Mouse (Mus musculus): ENCODE measurements around the gene Rad9a.
"Not testable (repeated sequence)": the region's sequence is repeated elsewhere in the genome, so short reads cannot be mapped to it uniquely, and the experiment has no call there.

Rad9a gene

DNA sequence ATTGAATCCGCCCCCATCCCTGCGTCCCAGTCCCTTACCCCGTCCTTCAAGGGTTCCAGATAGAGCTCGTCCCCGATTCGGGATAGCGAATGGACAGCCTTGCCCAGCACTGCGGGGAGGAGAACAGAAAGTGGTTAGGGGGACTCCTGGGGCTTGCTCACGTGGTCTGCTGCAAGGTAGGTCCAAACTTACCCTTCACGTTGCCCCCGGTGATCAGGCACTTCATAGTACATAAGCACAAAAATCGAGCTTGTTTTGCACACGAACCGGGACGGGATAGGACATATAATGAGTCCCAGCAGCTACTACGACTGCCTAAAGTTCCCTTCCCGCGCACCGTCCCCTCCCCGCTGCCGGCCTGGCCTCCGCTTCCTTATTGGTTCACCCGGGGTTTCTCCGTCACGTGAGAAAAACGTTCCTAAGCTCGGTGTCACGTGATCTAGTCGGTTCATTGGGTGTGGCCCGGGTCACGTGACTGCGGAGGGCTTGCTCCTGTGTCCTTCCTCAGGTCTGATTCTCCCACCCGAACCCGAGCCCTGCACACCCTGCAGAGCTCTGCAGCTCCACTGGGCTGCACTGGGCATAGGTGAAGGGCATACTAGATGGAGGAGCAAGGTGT lies at the start of gene Rad9a:
Rad9a (minus strand) TSS at position 372 of the 619 bp plus-strand sequence.
- peak; percentile 93 for DNase-seq (ENCODE audit: low spot score)

GRCm38 (mm10) chr19:4248683-4249082 lies 47.2 kb upstream of the Rad9a start:
- DNase-seq (ENCODE audit: low spot score): not testable (repeated sequence)

GRCm38 (mm10) chr19:4247010-4247409 lies 45.5 kb upstream of the Rad9a start:
- DNase-seq (ENCODE audit: low spot score): no peak

- DNase-seq (ENCODE audit: low spot score): no peak
These were observed 43.3 kb upstream of the Rad9a start for GRCm38 (mm10) chr19:4244775-4245174.

DNA sequence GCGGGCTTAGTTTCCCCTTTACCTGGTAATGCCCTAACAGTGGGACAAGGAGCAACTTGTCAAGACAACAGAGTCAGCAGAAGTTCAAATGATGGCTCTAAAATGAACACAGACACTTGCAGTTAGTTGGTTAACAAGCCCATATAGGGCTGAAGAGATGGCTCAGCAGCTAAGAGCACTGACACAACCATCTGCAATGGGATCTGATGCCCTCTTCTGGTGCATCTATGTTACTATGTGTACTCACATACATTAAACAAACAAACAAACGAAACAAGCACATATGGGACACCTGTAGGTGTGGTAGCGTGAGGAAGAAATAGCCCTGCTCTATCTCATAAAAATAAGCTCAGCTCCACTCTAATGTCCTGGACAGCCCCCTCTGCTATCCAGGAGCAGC lies 41.0 kb upstream of the Rad9a start:
- DNase-seq (ENCODE audit: low spot score): no peak

GRCm38 (mm10) chr19:4240247-4240668 lies 38.8 kb upstream of the Rad9a start:
- no peak for DNase-seq (ENCODE audit: low spot score)

- DNase-seq (ENCODE audit: low spot score): no peak
These were observed 33.1 kb upstream of the Rad9a start for GRCm38 (mm10) chr19:4234548-4234947.

DNA sequence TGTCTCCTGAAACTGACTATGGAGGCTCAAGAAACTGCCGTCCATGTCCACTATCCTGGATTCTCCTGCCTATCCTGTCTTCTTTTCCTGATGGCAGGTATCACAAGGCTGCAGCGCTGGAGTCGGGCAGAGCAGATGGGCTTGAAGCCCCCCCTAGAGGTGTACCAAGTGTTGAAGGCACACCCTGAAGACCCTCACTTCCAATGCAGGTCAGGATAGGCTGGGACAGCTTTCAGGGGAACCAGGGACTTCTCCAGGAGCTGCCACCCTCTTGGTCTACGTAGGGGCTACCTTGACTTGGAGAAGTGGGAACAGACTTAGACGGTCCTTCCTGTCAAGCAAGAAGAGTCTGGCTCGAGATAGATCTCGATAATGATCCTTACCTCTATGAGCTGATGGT lies 31.2 kb upstream of the Rad9a start:
- no peak for DNase-seq (ENCODE audit: low spot score)

DNA sequence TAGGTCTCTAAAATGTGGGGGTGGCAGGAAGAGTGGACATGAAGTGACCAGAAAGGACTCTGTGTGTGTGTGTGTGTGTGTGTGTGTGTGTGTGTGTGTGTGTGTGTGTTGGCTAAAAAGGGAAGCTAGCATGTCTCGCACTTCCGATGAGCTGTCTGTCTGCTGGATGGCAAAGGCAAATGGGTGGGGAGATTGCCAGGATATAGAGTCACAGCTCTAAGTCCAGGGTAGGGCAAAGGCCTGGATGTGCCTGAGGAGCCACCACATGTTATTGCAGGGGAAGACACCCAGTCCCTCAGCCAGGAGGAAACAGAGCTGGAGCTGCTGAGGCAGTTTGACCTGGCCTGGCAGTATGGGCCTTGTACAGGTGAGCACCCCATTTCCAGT lies 30.7 kb upstream of the Rad9a start:
- DNase-seq (ENCODE audit: low spot score): no peak

GRCm38 (mm10) chr19:4231253-4232185 lies 30.1 kb upstream of the Rad9a start, which contains the start of gene Pold4:
TSS of gene Pold4 (plus strand) at chr19:4231899.
- peak; percentile 94 for DNase-seq (ENCODE audit: low spot score)

GRCm38 (mm10) chr19:4230415-4230814 lies 29.0 kb upstream of the Rad9a start:
- DNase-seq (ENCODE audit: low spot score): peak; percentile 48

GRCm38 (mm10) chr19:4229451-4230076 lies 28.1 kb upstream of the Rad9a start:
- DNase-seq (ENCODE audit: low spot score): no peak

DNA sequence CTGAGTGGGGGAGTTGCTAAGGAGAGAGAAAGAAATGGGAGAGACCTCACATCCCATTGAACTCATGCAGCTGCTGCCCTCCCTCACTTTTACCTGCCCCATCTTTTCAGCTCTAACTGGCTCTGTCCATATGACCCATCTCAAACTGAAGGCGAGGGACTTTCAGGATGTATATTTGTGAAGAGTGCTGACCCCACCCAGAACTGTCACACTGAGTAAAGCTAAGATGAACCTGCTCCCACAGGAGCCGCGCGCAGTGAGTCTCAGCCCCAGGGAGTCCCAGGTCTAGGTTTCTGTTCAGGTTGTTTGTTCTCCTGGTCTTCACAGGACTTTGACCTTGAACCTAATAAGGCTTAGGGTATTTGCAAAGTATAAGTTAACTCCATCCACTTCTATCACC lies 27.4 kb upstream of the Rad9a start:
- DNase-seq (ENCODE audit: low spot score): no peak

DNA sequence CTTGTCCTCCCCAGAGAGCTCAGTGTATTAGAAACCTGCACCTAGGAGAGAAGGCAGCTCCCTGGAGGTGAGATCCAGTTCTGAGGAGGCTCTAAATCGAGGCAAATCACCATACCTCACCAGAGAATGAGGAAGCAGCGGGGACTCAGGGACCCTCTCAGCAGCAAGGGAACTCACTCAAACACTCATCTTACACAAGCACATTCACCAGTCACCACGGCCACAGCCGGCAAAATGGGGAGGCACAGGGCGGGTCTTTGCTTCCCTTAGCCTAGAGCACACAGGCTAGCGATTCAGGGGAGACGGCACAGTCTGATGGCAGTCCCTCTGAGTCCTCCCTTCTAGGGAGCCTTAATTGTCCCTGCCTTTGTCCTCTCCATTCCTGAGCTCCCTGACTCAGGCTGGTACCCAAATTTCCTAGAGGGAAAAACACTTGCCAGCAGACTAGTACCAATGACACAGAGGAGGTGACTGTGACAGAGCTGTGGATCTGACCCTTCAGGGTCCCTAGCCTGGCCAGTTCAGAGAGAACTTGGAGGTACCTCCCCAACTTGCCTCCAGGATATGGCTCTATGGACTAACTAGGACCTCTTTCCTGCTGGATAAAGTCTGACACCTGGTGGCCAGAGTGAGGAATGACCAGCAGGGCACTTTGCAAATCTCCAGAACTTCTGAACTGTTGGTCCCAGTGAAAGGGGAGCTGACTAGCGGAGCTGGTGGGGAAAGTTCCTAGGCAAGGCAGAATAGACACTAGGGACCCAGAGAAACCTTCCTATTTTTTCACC lies 26.6 kb upstream of the Rad9a start:
- peak; percentile 52 for DNase-seq (ENCODE audit: low spot score)

- no peak for DNase-seq (ENCODE audit: low spot score)
These were observed 26.0 kb upstream of the Rad9a start for GRCm38 (mm10) chr19:4227446-4227845.

DNA sequence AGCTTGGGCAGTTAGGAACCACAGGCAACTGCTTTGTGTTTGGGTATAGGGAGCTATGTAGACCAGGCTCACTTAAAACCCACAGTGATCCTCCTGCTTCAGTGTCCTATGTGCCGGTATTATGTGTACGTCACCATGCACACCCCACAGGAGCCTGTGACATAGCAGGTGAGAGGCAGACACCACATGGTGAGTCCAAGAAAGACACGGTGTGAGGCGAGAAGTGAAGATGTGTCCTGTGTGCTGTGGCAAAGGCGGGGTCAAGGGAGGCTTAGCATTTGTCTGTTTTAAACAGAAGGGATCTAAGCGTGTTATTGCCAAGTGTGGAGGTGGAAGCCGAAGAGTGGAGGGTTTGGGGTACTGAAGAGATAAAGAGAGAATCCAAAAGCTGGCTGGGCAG lies 25.3 kb upstream of the Rad9a start:
- no peak for DNase-seq (ENCODE audit: low spot score)

GRCm38 (mm10) chr19:4222165-4222564 lies 20.7 kb upstream of the Rad9a start:
- DNase-seq (ENCODE audit: low spot score): no peak

- no peak for DNase-seq (ENCODE audit: low spot score)
These were observed 19.7 kb upstream of the Rad9a start for GRCm38 (mm10) chr19:4220957-4221743.

DNA sequence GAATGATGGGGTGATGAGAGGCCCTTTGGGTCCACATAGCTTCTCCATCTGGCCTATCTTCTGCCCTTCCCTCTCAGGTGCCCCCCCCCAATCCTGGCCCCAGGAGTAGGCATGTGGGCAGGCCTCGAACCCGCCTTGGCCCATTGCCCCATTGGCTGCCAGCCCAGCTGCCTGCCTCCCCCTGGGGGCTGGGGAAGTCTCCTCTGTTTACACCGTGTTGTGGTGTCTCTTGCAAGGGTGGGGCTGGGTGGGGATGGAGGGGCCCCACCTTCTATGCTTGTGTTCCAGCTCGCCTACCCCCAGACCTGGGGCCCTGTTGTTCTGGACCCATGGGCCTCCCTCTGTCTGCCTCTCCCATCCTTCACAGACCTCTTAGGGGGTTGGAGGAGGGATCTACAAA lies 19.0 kb upstream of the Rad9a start:
- DNase-seq (ENCODE audit: low spot score): no peak

DNA sequence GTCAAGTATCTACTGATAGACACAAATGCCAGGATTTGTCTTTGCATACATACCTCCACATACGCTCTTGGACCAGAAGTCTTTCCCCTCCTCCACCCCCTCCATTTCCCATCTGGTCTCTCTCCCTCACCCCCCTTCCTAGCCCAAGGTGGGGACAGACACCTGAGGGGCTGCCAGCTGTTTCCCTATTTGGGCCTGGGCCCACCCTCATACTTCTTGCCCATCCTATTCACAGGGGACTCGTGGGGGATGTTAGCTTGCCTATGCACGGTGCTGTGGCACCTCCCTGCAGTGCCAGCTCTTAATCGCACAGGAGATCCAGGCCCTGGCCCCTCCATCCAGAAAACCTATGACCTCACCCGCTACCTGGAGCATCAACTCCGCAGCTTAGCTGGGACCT lies 18.5 kb upstream of the Rad9a start:
- DNase-seq (ENCODE audit: low spot score): no peak

GRCm38 (mm10) chr19:4218784-4219183 lies 17.3 kb upstream of the Rad9a start:
- no peak for DNase-seq (ENCODE audit: low spot score)

Data from ovary, adult 18-20 months (tissue).